Mouse (Mus musculus) intestine, embryonic 16.5 days (tissue): ENCODE measurements around the gene Dll1. TPM values are rescaled to one million over a fixed set of nuclear protein-coding genes. Genes with fewer than 3 reads are reported as not detected.

Source experiments
- ATAC-seq: fragments of 200-750 bp; cut with Nextera tagmentation; 2 replicates; pipeline ENCODE4 v1.8.0; 2017; ENCODE audit warnings: moderate TSS enrichment, moderate library complexity
- H3K27ac ChIP-seq: fragments of 300-500 bp; sonication (generic); 2 replicates; pipeline ENCODE4 v1.5.1; 2014; ENCODE audit warnings: mild to moderate bottlenecking, low read length
- H3K27me3 ChIP-seq: fragments of 300-500 bp; sonication (generic); replicated peaks from 2 replicates; pipeline ENCODE4 v1.6.1; 2014; ENCODE audit warnings: low read length, control low read depth, mixed read lengths; ENCODE audit not compliant: control insufficient read depth, insufficient read depth
- H3K36me3 ChIP-seq: fragments of 300-500 bp; sonication (generic); 2 replicates; pipeline ENCODE4 v1.6.1; 2014; ENCODE audit warnings: low read length, control low read depth; ENCODE audit not compliant: control insufficient read depth, insufficient read depth
- H3K4me1 ChIP-seq: fragments of 300-500 bp; sonication (generic); 2 replicates; pipeline ENCODE4 v1.6.1; 2014; ENCODE audit warnings: low read length, control low read depth, mixed read lengths; ENCODE audit not compliant: control insufficient read depth, insufficient read depth
- H3K4me2 ChIP-seq: fragments of 300-500 bp; sonication (generic); 2 replicates; pipeline ENCODE4 v1.6.1; 2014; ENCODE audit warnings: low read depth, low read length, control low read depth
- H3K4me3 ChIP-seq: fragments of 300-500 bp; sonication (generic); 2 replicates; pipeline ENCODE4 v1.5.1; 2014; ENCODE audit warnings: mild to moderate bottlenecking, low read length
- H3K9ac ChIP-seq: fragments of 300-500 bp; sonication (generic); 2 replicates; pipeline ENCODE4 v1.6.1; 2014; ENCODE audit warnings: low read depth, low read length
- H3K9me3 ChIP-seq: fragments of 300-500 bp; sonication (generic); 2 replicates; pipeline ENCODE4 v1.6.1; 2016; ENCODE audit warnings: low read length, control low read depth; ENCODE audit not compliant: control insufficient read depth
- WGBS: fragments of 180-500 bp; shearing (Covaris S2); extraction: QIAGEN DNeasy Blood & Tissue Kit; methylation state at CpG from one replicate; pipeline ENCODE4 v1.1.7; 2014; 5-methylcytosine and 5-hydroxymethylcytosine counted together
- polyA plus RNA-seq: library from polyadenylated mRNA; unstranded; fragments of >200 nt; fragmentation: Nextera tagmentation; extraction: Ambion mirVana; gene quantifications from 2 replicates; pipeline ENCODE4 v1.2.1, GENCODE M21; 2015

Gene Dll1
- 24.2 and 25.4 TPM in 2 replicates for polyA plus RNA-seq

GRCm38 (mm10) chr17:15376494-15377181, at the start of gene Dll1:
TSS of gene Dll1 (minus strand) at chr17:15376872.
- H3K9ac ChIP-seq = peak within 1 kb of the TSS; percentile 84
- peaks cover 44% of the 10 kb centered on the region for H3K4me1 ChIP-seq
- H3K4me3 ChIP-seq = peak within 1 kb of the TSS; percentile 76
- H3K9me3 ChIP-seq = no peaks in the 10 kb centered on the region
- peak within 1 kb of the TSS; percentile 97 for H3K4me2 ChIP-seq
- peaks cover 4% of the 10 kb centered on the region for H3K27me3 ChIP-seq
- 2% methylated on average over 36 of the region's 36 CpGs for WGBS
- no peak; the same call in 1 of the 2 replicates for ATAC-seq
- H3K27ac ChIP-seq = peak within 1 kb of the TSS; percentile 86
- no peaks in the 10 kb centered on the region for H3K36me3 ChIP-seq

GRCm38 (mm10) chr17:15425931-15426330, 49.3 kb upstream of the Dll1 start:
- H3K4me3 ChIP-seq = no peak overlapping the region
- peaks cover 3% of the 10 kb centered on the region; the same call in 1 of the 2 replicates for H3K9me3 ChIP-seq
- no peak overlapping the region for H3K4me2 ChIP-seq

GRCm38 (mm10) chr17:15423080-15423765, 46.6 kb upstream of the Dll1 start:
- Histone ChIP-seq H3K27me3 (no peaks in the 10 kb centered on the region), H3K9ac (no peak overlapping the region), H3K36me3 (peaks cover 33% of the 10 kb centered on the region), H3K9me3 (peaks cover 3% of the 10 kb centered on the region; the same call in 1 of the 2 replicates), H3K4me2 (no peak overlapping the region), H3K4me3 (no peak overlapping the region), H3K4me1 (no peaks in the 10 kb centered on the region), H3K27ac (no peak overlapping the region)
- 72% methylated on average over 8 of the region's 8 CpGs for WGBS
- no peak for ATAC-seq

More at GRCm38 (mm10) chr17:15425931-15426330, 49.3 kb upstream of the Dll1 start:
- no peak for ATAC-seq
- Histone ChIP-seq H3K36me3 (peaks cover 31% of the 10 kb centered on the region), H3K4me1 (no peaks in the 10 kb centered on the region), H3K27me3 (no peaks in the 10 kb centered on the region), H3K27ac (no peak overlapping the region), H3K9ac (no peak overlapping the region)
- WGBS = 88% methylated on average over 3 of the region's 3 CpGs

GRCm38 (mm10) chr17:15422666-15423065, 46.0 kb upstream of the Dll1 start:
- Histone ChIP-seq H3K4me1 (no peaks in the 10 kb centered on the region), H3K27ac (no peak overlapping the region), H3K36me3 (peaks cover 39% of the 10 kb centered on the region), H3K9ac (no peak overlapping the region), H3K27me3 (no peaks in the 10 kb centered on the region), H3K4me2 (no peak overlapping the region), H3K9me3 (peaks cover 3% of the 10 kb centered on the region; the same call in 1 of the 2 replicates), H3K4me3 (no peak overlapping the region)
- ATAC-seq = no peak
- 92% methylated on average over 9 of the region's 9 CpGs for WGBS

GRCm38 (mm10) chr17:15421446-15421845, 44.8 kb upstream of the Dll1 start:
- H3K36me3 ChIP-seq = peaks cover 43% of the 10 kb centered on the region
- H3K4me2 ChIP-seq = no peak overlapping the region
- peaks cover 3% of the 10 kb centered on the region; the same call in 1 of the 2 replicates for H3K9me3 ChIP-seq
- no peak overlapping the region for H3K4me3 ChIP-seq
- H3K4me1 ChIP-seq = no peaks in the 10 kb centered on the region
- H3K27ac ChIP-seq = no peak overlapping the region
- ATAC-seq = no peak
- WGBS = 95% methylated on average over 6 of the region's 6 CpGs
- no peaks in the 10 kb centered on the region for H3K27me3 ChIP-seq
- no peak overlapping the region for H3K9ac ChIP-seq

- 95% methylated on average over 8 of the region's 8 CpGs for WGBS
- H3K4me3 ChIP-seq = no peak overlapping the region
- H3K4me1 ChIP-seq = no peaks in the 10 kb centered on the region
- H3K36me3 ChIP-seq = peaks cover 36% of the 10 kb centered on the region
- H3K27me3 ChIP-seq = no peaks in the 10 kb centered on the region
- H3K9me3 ChIP-seq = peaks cover 3% of the 10 kb centered on the region; the same call in 1 of the 2 replicates
- no peak overlapping the region for H3K27ac ChIP-seq
- no peak overlapping the region for H3K9ac ChIP-seq
- ATAC-seq = no peak
- H3K4me2 ChIP-seq = no peak overlapping the region
Measured at GRCm38 (mm10) chr17:15420021-15420603, 43.4 kb upstream of the Dll1 start.

- Histone ChIP-seq H3K4me3 (no peak overlapping the region), H3K36me3 (peaks cover 36% of the 10 kb centered on the region)
- ATAC-seq = no peak
Measured at GRCm38 (mm10) chr17:15419534-15419933, 42.9 kb upstream of the Dll1 start.

GRCm38 (mm10) chr17:15416596-15417215, 40.0 kb upstream of the Dll1 start:
- Histone ChIP-seq H3K9me3 (no peaks in the 10 kb centered on the region), H3K4me1 (no peaks in the 10 kb centered on the region), H3K4me2 (no peak overlapping the region), H3K27me3 (no peaks in the 10 kb centered on the region), H3K27ac (no peak overlapping the region), H3K9ac (no peak overlapping the region), H3K36me3 (peaks cover 30% of the 10 kb centered on the region), H3K4me3 (no peak overlapping the region)
- WGBS = 88% methylated on average over 12 of the region's 12 CpGs
- ATAC-seq = no peak

More at GRCm38 (mm10) chr17:15419534-15419933, 42.9 kb upstream of the Dll1 start:
- H3K9me3 ChIP-seq = peaks cover 3% of the 10 kb centered on the region; the same call in 1 of the 2 replicates
- no peak overlapping the region for H3K4me2 ChIP-seq
- 82% methylated on average over 8 of the region's 8 CpGs for WGBS
- H3K27me3 ChIP-seq = no peaks in the 10 kb centered on the region
- H3K27ac ChIP-seq = no peak overlapping the region
- no peaks in the 10 kb centered on the region for H3K4me1 ChIP-seq
- no peak overlapping the region for H3K9ac ChIP-seq

- no peak overlapping the region for H3K27ac ChIP-seq
- H3K4me1 ChIP-seq = no peaks in the 10 kb centered on the region
- H3K9ac ChIP-seq = no peak overlapping the region
- no peak overlapping the region for H3K4me2 ChIP-seq
- no peaks in the 10 kb centered on the region for H3K9me3 ChIP-seq
- 96% methylated on average over 1 of the region's 1 CpGs for WGBS
- peaks cover 16% of the 10 kb centered on the region for H3K36me3 ChIP-seq
- H3K27me3 ChIP-seq = no peaks in the 10 kb centered on the region
- no peak for ATAC-seq
- no peak overlapping the region for H3K4me3 ChIP-seq
Measured at GRCm38 (mm10) chr17:15410861-15411260, 34.2 kb upstream of the Dll1 start.
